Mouse (Mus musculus) liver, embryonic 14.5 days (tissue): Measurements from ENCODE around the gene Ppm1m. TPM values are rescaled to one million over a fixed set of nuclear protein-coding genes. Genes with fewer than 3 reads are reported as not detected.

Source experiments
- ATAC-seq: fragments of 200-750 bp; cut with Nextera tagmentation; 2 replicates; pipeline ENCODE4 v1.8.0; 2017; ENCODE audit warnings: moderate number of reproducible peaks, mild to moderate bottlenecking, moderate library complexity; ENCODE audit not compliant: insufficient read depth
- DNase-seq, 3 experiments: peaks; one replicate each; pipeline ENCODE4 v3.0.0-alpha.2; 2012 to 2013; ENCODE audit warnings: low read depth in 3 of 3, low spot score in 3 of 3
- H3K27ac ChIP-seq: fragments of 300-500 bp; sonication (generic); 2 replicates; pipeline ENCODE4 v1.5.1; 2014; ENCODE audit warnings: moderate library complexity, mild to moderate bottlenecking, control low read depth, inconsistent platforms
- H3K27me3 ChIP-seq: fragments of 300-500 bp; sonication (generic); 2 replicates; pipeline ENCODE4 v1.6.1; 2014; ENCODE audit warnings: mild to moderate bottlenecking, low read length, moderate library complexity; ENCODE audit not compliant: control insufficient read depth, insufficient read depth
- H3K36me3 ChIP-seq: fragments of 300-500 bp; sonication (generic); replicated peaks from 2 replicates; pipeline ENCODE4 v1.6.1; 2014; ENCODE audit warnings: low read depth; ENCODE audit not compliant: control insufficient read depth, insufficient read depth
- H3K4me1 ChIP-seq, 2 experiments: fragments of 200-500 bp in 1 of 2; fragments of 300-500 bp in 1 of 2; sonication (generic) in 1 of 2; replicated peaks; 2 replicates each; pipeline ENCODE4 v1.6.1; 2012 to 2014; ENCODE audit warnings: antibody characterized with exemption in 1 of 2, inconsistent platforms in 1 of 2, low read length in 1 of 2; ENCODE audit not compliant: control insufficient read depth in 2 of 2, insufficient read depth in 2 of 2
- H3K4me2 ChIP-seq: fragments of 300-500 bp; sonication (generic); 2 replicates; pipeline ENCODE4 v1.6.1; 2014; ENCODE audit warnings: low read depth, mild to moderate bottlenecking, control low read depth, moderate library complexity
- H3K4me3 ChIP-seq, 2 experiments: fragments of 200-500 bp in 1 of 2; fragments of 300-500 bp in 1 of 2; sonication (generic) in 1 of 2; 2 replicates each; pipeline ENCODE4 v1.5.1; 2012 to 2014; ENCODE audit warnings: low read depth in 2 of 2, low read length in 2 of 2, mild to moderate bottlenecking in 2 of 2, control low read depth in 1 of 2, inconsistent platforms in 1 of 2, moderate library complexity in 1 of 2; ENCODE audit not compliant: insufficient read depth in 1 of 2
- H3K9ac ChIP-seq: fragments of 300-500 bp; sonication (generic); replicated peaks from 2 replicates; pipeline ENCODE4 v1.6.1; 2014; ENCODE audit warnings: mild to moderate bottlenecking, control low read depth, moderate library complexity
- H3K9me3 ChIP-seq: fragments of 300-500 bp; sonication (generic); 2 replicates; pipeline ENCODE4 v1.6.1; 2016; ENCODE audit warnings: low read length, mixed read lengths; ENCODE audit not compliant: control insufficient read depth
- CTCF ChIP-seq: IDR thresholded peaks from 2 replicates; pipeline ENCODE4 v1.5.1; 2016; ENCODE audit warnings: antibody characterized with exemption, low read depth, control low read depth
- EP300 ChIP-seq: IDR thresholded peaks from 2 replicates; pipeline ENCODE4 v1.6.1; 2016; ENCODE audit warnings: antibody characterized with exemption, low read depth
- WGBS: fragments of 180-500 bp; shearing (Covaris S2); extraction: QIAGEN DNeasy Blood & Tissue Kit; methylation state at CpG from one replicate; pipeline ENCODE4 v1.1.7; 2014; ENCODE audit not compliant: insufficient replicate concordance; 5-methylcytosine and 5-hydroxymethylcytosine counted together
- polyA plus RNA-seq, 2 experiments: library from polyadenylated mRNA; depleted of rRNA in 1 of 2; stranded (reverse) in 1 of 2; unstranded in 1 of 2; fragments of >200 nt; fragmentation: Nextera tagmentation in 1 of 2; extraction: Ambion mirVana in 1 of 2; gene quantifications; 2 replicates each; pipeline versions ENCODE4 v1.2.1 to v1.2.3; 2012 to 2014

The Ppm1m gene
- polyA plus RNA-seq, 2 experiments, result 5.9 to 10.0 TPM

- H3K9me3 ChIP-seq, result no peaks in the 10 kb centered on the region
- H3K4me1 ChIP-seq, result no peaks in the 10 kb centered on the region; a peak in 1 of 4 replicates
- H3K36me3 ChIP-seq, result peaks cover 85% of the 10 kb centered on the region
- H3K4me3 ChIP-seq, result no peak overlapping the region
- 90% methylated on average over 3 of the region's 3 CpGs for WGBS
- no peak overlapping the region for H3K27ac ChIP-seq
- no peak overlapping the region for H3K9ac ChIP-seq
- DNase-seq, result no peak
- no peak for ATAC-seq
- no peaks in the 10 kb centered on the region for H3K27me3 ChIP-seq
- no peak for TF ChIP-seq CTCF
- TF ChIP-seq EP300, result no peak
- no peak overlapping the region for H3K4me2 ChIP-seq
These were observed 19.6 kb downstream of the Ppm1m start for GRCm38 (mm10) chr9:106179964-106180363.

GRCm38 (mm10) chr9:106179454-106179853, 20.1 kb downstream of the Ppm1m start:
- Histone ChIP-seq H3K9me3 (no peaks in the 10 kb centered on the region), H3K27me3 (no peaks in the 10 kb centered on the region), H3K27ac (no peak overlapping the region), H3K9ac (no peak overlapping the region), H3K36me3 (peaks cover 80% of the 10 kb centered on the region), H3K4me3 (no peak overlapping the region), H3K4me1 (peaks cover 0 to 4% of the 10 kb centered on the region in 2 experiments; a peak in 3 of 4 replicates), H3K4me2 (no peak overlapping the region)
- DNase-seq (no peak), ATAC-seq (no peak)
- no peak for TF ChIP-seq EP300
- no peak for TF ChIP-seq CTCF
- 86% methylated on average over 2 of the region's 2 CpGs for WGBS

GRCm38 (mm10) chr9:106177799-106178198, 21.7 kb downstream of the Ppm1m start:
- ATAC-seq, result no peak
- H3K4me2 ChIP-seq, result no peak overlapping the region
- peaks cover 68% of the 10 kb centered on the region for H3K36me3 ChIP-seq
- TF ChIP-seq EP300 (no peak), CTCF (no peak)
- peaks cover 10 to 14% of the 10 kb centered on the region in 2 experiments for H3K4me1 ChIP-seq
- H3K27ac ChIP-seq, result no peak overlapping the region
- no peak overlapping the region for H3K9ac ChIP-seq
- H3K9me3 ChIP-seq, result no peaks in the 10 kb centered on the region
- 87% methylated on average over 6 of the region's 6 CpGs for WGBS
- no peak for DNase-seq
- H3K4me3 ChIP-seq, result no peak overlapping the region
- H3K27me3 ChIP-seq, result no peaks in the 10 kb centered on the region

GRCm38 (mm10) chr9:106176769-106177168, 22.8 kb downstream of the Ppm1m start:
- H3K9me3 ChIP-seq, result no peaks in the 10 kb centered on the region
- no peak overlapping the region for H3K4me2 ChIP-seq
- H3K36me3 ChIP-seq, result peaks cover 58% of the 10 kb centered on the region
- WGBS, result 85% methylated on average over 5 of the region's 5 CpGs
- H3K4me1 ChIP-seq, result peaks cover 10 to 14% of the 10 kb centered on the region in 2 experiments
- DNase-seq, result no peak
- no peak for ATAC-seq
- H3K27me3 ChIP-seq, result no peaks in the 10 kb centered on the region
- TF ChIP-seq CTCF, result no peak
- H3K4me3 ChIP-seq, result no peak overlapping the region
- H3K27ac ChIP-seq, result no peak overlapping the region
- H3K9ac ChIP-seq, result no peak overlapping the region

- peaks cover 47% of the 10 kb centered on the region for H3K36me3 ChIP-seq
These were observed 23.9 kb downstream of the Ppm1m start for GRCm38 (mm10) chr9:106175552-106176200.

More at GRCm38 (mm10) chr9:106175552-106176200, 23.9 kb downstream of the Ppm1m start:
- 48% methylated on average over 3 of the region's 3 CpGs for WGBS
- H3K27ac ChIP-seq, result no peak overlapping the region
- no peak overlapping the region for H3K9ac ChIP-seq
- no peak for DNase-seq
- H3K4me3 ChIP-seq, result no peak overlapping the region
- no peaks in the 10 kb centered on the region for H3K9me3 ChIP-seq
- TF ChIP-seq EP300 (no peak), CTCF (no peak)
- no peaks in the 10 kb centered on the region for H3K27me3 ChIP-seq
- no peak for ATAC-seq
- H3K4me1 ChIP-seq, result peaks cover 10 to 14% of the 10 kb centered on the region in 2 experiments
- no peak overlapping the region for H3K4me2 ChIP-seq
